Comparison of ENCODE assay signal across 15 mouse cellular contexts in the genomic region with DNA sequence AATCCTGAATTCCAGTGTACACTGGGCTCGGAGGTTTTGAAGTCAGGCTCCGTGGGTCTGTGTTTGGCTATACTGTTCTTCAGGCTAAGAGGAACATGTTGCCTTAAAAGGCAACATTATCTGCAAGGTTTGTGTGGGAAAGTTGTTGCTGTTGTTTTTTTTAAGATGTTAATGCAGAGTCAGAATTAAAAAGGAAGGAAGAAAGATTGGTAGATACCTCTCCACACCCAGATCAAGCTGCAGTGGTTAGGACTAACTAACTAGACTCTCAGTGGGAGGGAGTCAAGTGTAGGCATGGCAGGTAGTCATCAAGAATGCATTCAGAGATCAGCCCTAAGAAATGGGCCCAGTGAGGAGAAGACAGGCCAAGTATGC. TPM values are rescaled to one million over a fixed set of nuclear protein-coding genes. Genes with fewer than 3 reads are reported as not detected.
DNase-seq lines count a peak whose midpoint lies in the region; ATAC-seq and TF ChIP-seq lines count a peak whose summit lies in the region.
"Had no signal": no experiment of that assay in that cellular context is flagged by ENCODE, and none has a peak within 500 bp of the region (broad histone marks: within the 10 kb centered on the region; RNA-seq: fewer than 3 reads in every experiment).

No protein-coding gene starts in this region.

- no peak for TF ChIP-seq POLR2A in cerebellum, adult 2 months (IDR thresholded peaks at IDR 0.05; ENCODE audit: borderline replicate concordance, insufficient read depth, low read length)

- H3K9me3 ChIP-seq in kidney, postnatal 0 days (replicated peaks; ENCODE audit: low read length) = no peaks in the 10 kb centered on the region
- no peaks in the 10 kb centered on the region for H3K9me3 ChIP-seq in kidney, embryonic 14.5 days (ENCODE audit: control insufficient read depth, low read length)
- H3K9me3 ChIP-seq: hindbrain, embryonic 15.5 days; midbrain, embryonic 12.5 days had no signal

- H3K9ac ChIP-seq in kidney, postnatal 0 days (ENCODE audit: low read depth, low read length) = no peak overlapping the region
- no peak overlapping the region for H3K9ac ChIP-seq in kidney, embryonic 14.5 days (ENCODE audit: low read depth, low read length)
- H3K9ac ChIP-seq: hindbrain, embryonic 15.5 days; midbrain, embryonic 12.5 days had no signal

- DNase-seq in cerebellum, adult 2 months = no peak
- no peak for DNase-seq in cerebellum, postnatal 14 days
- no peak for DNase-seq in kidney, postnatal 0 days (ENCODE audit: low spot score)
- no peak for DNase-seq in right cerebral cortex, postnatal 4 days
- DNase-seq in lung, postnatal 25 days (ENCODE audit: low spot score) = no peak
- DNase-seq: adrenal gland, postnatal 14 days; left cerebral cortex, postnatal 4 days; thymus, postnatal 25 days had no signal

- H3K27me3 ChIP-seq in cerebellum, adult 2 months (ENCODE audit: control insufficient read depth, insufficient read depth, low read length) = no peaks in the 10 kb centered on the region
- H3K27me3 ChIP-seq in kidney, postnatal 0 days (ENCODE audit: insufficient read depth, low read length) = no peaks in the 10 kb centered on the region
- H3K27me3 ChIP-seq in kidney, embryonic 14.5 days (ENCODE audit: control insufficient read depth, insufficient read depth, low read length) = no peaks in the 10 kb centered on the region
- H3K27me3 ChIP-seq: hindbrain, embryonic 15.5 days; midbrain, embryonic 12.5 days had no signal

- TF ChIP-seq CTCF in cerebellum, adult 2 months (IDR thresholded peaks at IDR 0.05; ENCODE audit: borderline replicate concordance, insufficient read depth, low read depth, low read length) = no peak
- TF ChIP-seq CTCF in kidney, postnatal 0 days (IDR thresholded peaks at IDR 0.05; ENCODE audit: low read depth) = no peak

- peaks cover 29% of the 10 kb centered on the region for H3K4me1 ChIP-seq in cerebellum, adult 2 months (ENCODE audit: control insufficient read depth, insufficient read depth, low read length)
- H3K4me1 ChIP-seq in kidney, postnatal 0 days (replicated peaks; ENCODE audit: insufficient read depth, low read length) = no peaks in the 10 kb centered on the region
- H3K4me1 ChIP-seq in kidney, embryonic 14.5 days (ENCODE audit: control insufficient read depth, insufficient read depth, low read length) = no peaks in the 10 kb centered on the region
- H3K4me1 ChIP-seq: hindbrain, embryonic 15.5 days; midbrain, embryonic 12.5 days had no signal

- H3K36me3 ChIP-seq in kidney, postnatal 0 days (ENCODE audit: insufficient read depth, low read length) = no peaks in the 10 kb centered on the region
- no peaks in the 10 kb centered on the region for H3K36me3 ChIP-seq in kidney, embryonic 14.5 days (ENCODE audit: control insufficient read depth, insufficient read depth, low read length)
- H3K36me3 ChIP-seq: hindbrain, embryonic 15.5 days; midbrain, embryonic 12.5 days had no signal

- no peak overlapping the region for H3K4me2 ChIP-seq in kidney, postnatal 0 days (ENCODE audit: low read length)
- no peak overlapping the region for H3K4me2 ChIP-seq in kidney, embryonic 14.5 days (replicated peaks; ENCODE audit: low read depth, low read length)
- H3K4me2 ChIP-seq: heart, embryonic 11.5 days; hindbrain, embryonic 15.5 days; midbrain, embryonic 12.5 days had no signal

- peak overlapping the region; percentile 17; the same call in 1 of the 2 replicates for H3K27ac ChIP-seq in cerebellum, adult 2 months (ENCODE audit: insufficient read depth, low read length)
- peak overlapping the region; percentile 28; the same call in 1 of the 2 replicates for H3K27ac ChIP-seq in kidney, postnatal 0 days
- H3K27ac ChIP-seq in kidney, embryonic 14.5 days (ENCODE audit: low read depth, low read length) = no peak overlapping the region
- H3K27ac ChIP-seq: hindbrain, embryonic 15.5 days; midbrain, embryonic 12.5 days had no signal

- 58% methylated on average over 2 of the region's 2 CpGs for WGBS in cerebellum, adult 2 months
- 74% methylated on average over 2 of the region's 2 CpGs for WGBS in kidney, postnatal 0 days
- 85% methylated on average over 2 of the region's 2 CpGs for WGBS in kidney, embryonic 14.5 days

- H3K4me3 ChIP-seq in cerebellum, adult 2 months (replicated peaks; ENCODE audit: insufficient read depth, low read depth, low read length) = no peak overlapping the region
- H3K4me3 ChIP-seq in kidney, postnatal 0 days (replicated peaks; ENCODE audit: low read depth, low read length) = no peak overlapping the region
- no peak overlapping the region for H3K4me3 ChIP-seq in kidney, embryonic 14.5 days (ENCODE audit: low read length)
- H3K4me3 ChIP-seq: hindbrain, embryonic 15.5 days; midbrain, embryonic 12.5 days had no signal

- ATAC-seq in kidney, postnatal 0 days (replicated peaks; ENCODE audit: low FRiP score, low read depth) = no peak
- no peak for ATAC-seq in kidney, embryonic 14.5 days (ENCODE audit: low FRiP score, low TSS enrichment)
- peak; percentile 57 for ATAC-seq in common myeloid progenitor, adult 5-6 weeks (replicated peaks; ENCODE audit: low read depth, poor library complexity, severe bottlenecking)
- ATAC-seq in megakaryocyte, adult 5-6 weeks (ENCODE audit: poor library complexity, severe bottlenecking) = peak; percentile 48
- ATAC-seq: lung, postnatal 0 days had no signal

RNA-seq across cellular contexts. Expression of a gene that starts 24.9 kb away (rescaled TPM):
- polyA plus RNA-seq in cerebellum, adult 2 months (2012; rRNA removed) = 92.4 and 102 TPM in 2 replicates
- polyA plus RNA-seq in kidney, postnatal 0 days (2015; fragmentation: Nextera tagmentation; extraction: Ambion mirVana) = 21.8 and 27.0 TPM in 2 replicates
- polyA plus RNA-seq in kidney, embryonic 14.5 days (2014; fragmentation: Nextera tagmentation; extraction: Ambion mirVana) = 22.2 and 26.4 TPM in 2 replicates
- 32.2 and 50.2 TPM in 2 replicates for total RNA-seq in common myeloid progenitor, adult 5-6 weeks (2017)
- 32.6 and 45.0 TPM in 2 replicates for total RNA-seq in megakaryocyte, adult 5-6 weeks (2015)
- total RNA-seq in megakaryocyte, adult 5-6 weeks (2017) = 40.7 and 48.4 TPM in 2 replicates

RNA-seq across cellular contexts. Expression of a gene that starts 35.4 kb away (rescaled TPM):
- polyA plus RNA-seq in cerebellum, adult 2 months (2012; rRNA removed) = 14.9 and 17.0 TPM in 2 replicates
- 11.3 and 14.8 TPM in 2 replicates for polyA plus RNA-seq in kidney, postnatal 0 days (2015; fragmentation: Nextera tagmentation; extraction: Ambion mirVana)
- 13.7 and 17.5 TPM in 2 replicates for polyA plus RNA-seq in kidney, embryonic 14.5 days (2014; fragmentation: Nextera tagmentation; extraction: Ambion mirVana)
- total RNA-seq in common myeloid progenitor, adult 5-6 weeks (2017) = 26.1 and 35.9 TPM in 2 replicates
- total RNA-seq in megakaryocyte, adult 5-6 weeks (2015) = 22.8 and 25.4 TPM in 2 replicates
- 24.5 and 24.9 TPM in 2 replicates for total RNA-seq in megakaryocyte, adult 5-6 weeks (2017)

RNA-seq across cellular contexts. Expression of a gene that starts 52.0 kb away (rescaled TPM):
- polyA plus RNA-seq in cerebellum, adult 2 months (2012; rRNA removed) = 40.5 and 45.2 TPM in 2 replicates
- polyA plus RNA-seq in kidney, postnatal 0 days (2015; fragmentation: Nextera tagmentation; extraction: Ambion mirVana) = 92.4 and 103 TPM in 2 replicates
- polyA plus RNA-seq in kidney, embryonic 14.5 days (2014; fragmentation: Nextera tagmentation; extraction: Ambion mirVana) = 177 and 183 TPM in 2 replicates
- total RNA-seq in common myeloid progenitor, adult 5-6 weeks (2017) = 162 and 189 TPM in 2 replicates
- total RNA-seq in megakaryocyte, adult 5-6 weeks (2015) = 58.3 and 58.6 TPM in 2 replicates
- 88.3 and 100 TPM in 2 replicates for total RNA-seq in megakaryocyte, adult 5-6 weeks (2017)

Comparison
In these comparisons a context has a peak if more than half of its experiments do, and no peak if none do; other contexts are left out.
1. ATAC-seq: peak in common myeloid progenitor, adult 5-6 weeks (single experiment) and megakaryocyte, adult 5-6 weeks (single experiment); none in kidney, postnatal 0 days (single experiment) and kidney, embryonic 14.5 days (single experiment).